Mouse (Mus musculus): ENCODE data around the gene Xirp1. TPM values are rescaled to one million over a fixed set of nuclear protein-coding genes. Genes with fewer than 3 reads are reported as not detected.
A peak's percentile ranks its signal among the peaks of the same experiment; 100 is the strongest.

The Xirp1 gene
- polyA plus RNA-seq, 1 experiment from 2014 or later: 57.1 TPM

- H3K4me3 ChIP-seq (ENCODE audit: control insufficient read depth in 1 of 2, insufficient read depth in 1 of 2, low read depth in 1 of 2, low read length in 2 of 2): no peak overlapping the region
- peaks cover 28% of the 10 kb centered on the region for H3K36me3 ChIP-seq (ENCODE audit: control insufficient read depth, insufficient read depth, low read length)
- no peak overlapping the region for H3K27ac ChIP-seq (replicated peaks in 1 of 2; ENCODE audit: control insufficient read depth in 1 of 2, insufficient read depth in 1 of 2, low read depth in 2 of 2, low read length in 2 of 2)
- no peak for ATAC-seq (ENCODE audit: insufficient number of reproducible peaks, insufficient read depth, low FRiP score, low read depth)
- H3K4me2 ChIP-seq (ENCODE audit: low read length): no peak overlapping the region
- peaks cover 5% of the 10 kb centered on the region; the same call in 1 of the 2 replicates for H3K9me3 ChIP-seq (ENCODE audit: control insufficient read depth, low read length)
- H3K9ac ChIP-seq (ENCODE audit: low read length): no peak overlapping the region
- 95% methylated on average over 3 of the region's 3 CpGs for WGBS
- H3K4me1 ChIP-seq (ENCODE audit: control insufficient read depth in 2 of 2, insufficient read depth in 2 of 2, low read length in 2 of 2): peaks cover 11 to 29% of the 10 kb centered on the region in 2 experiments
- H3K27me3 ChIP-seq (ENCODE audit: control insufficient read depth, insufficient read depth, low read length): no peaks in the 10 kb centered on the region
Measured at GRCm38 (mm10) chr9:120009871-120010270, 13.5 kb downstream of the Xirp1 start.

GRCm38 (mm10) chr9:120009226-120009841, 14.1 kb downstream of the Xirp1 start:
- Histone ChIP-seq H3K9me3 (ENCODE audit: control insufficient read depth, low read length) (peaks cover 5% of the 10 kb centered on the region; the same call in 1 of the 2 replicates), H3K4me1 (ENCODE audit: control insufficient read depth in 2 of 2, insufficient read depth in 2 of 2, low read length in 2 of 2) (peaks cover 11 to 24% of the 10 kb centered on the region in 2 experiments), H3K27me3 (ENCODE audit: control insufficient read depth, insufficient read depth, low read length) (no peaks in the 10 kb centered on the region), H3K4me3 (ENCODE audit: control insufficient read depth in 1 of 2, insufficient read depth in 1 of 2, low read depth in 1 of 2, low read length in 2 of 2) (no peak overlapping the region), H3K9ac (ENCODE audit: low read length) (no peak overlapping the region), H3K4me2 (ENCODE audit: low read length) (no peak overlapping the region), H3K27ac (replicated peaks in 1 of 2; ENCODE audit: control insufficient read depth in 1 of 2, insufficient read depth in 1 of 2, low read depth in 2 of 2, low read length in 2 of 2) (no peak overlapping the region), H3K36me3 (ENCODE audit: control insufficient read depth, insufficient read depth, low read length) (peaks cover 23% of the 10 kb centered on the region)
- ATAC-seq (ENCODE audit: insufficient number of reproducible peaks, insufficient read depth, low FRiP score, low read depth): no peak
- WGBS: 87% methylated on average over 7 of the region's 7 CpGs

- H3K27ac ChIP-seq (replicated peaks in 1 of 2; ENCODE audit: control insufficient read depth in 1 of 2, insufficient read depth in 1 of 2, low read depth in 2 of 2, low read length in 2 of 2): no peak overlapping the region
- H3K9ac ChIP-seq (ENCODE audit: low read length): no peak overlapping the region
- H3K27me3 ChIP-seq (ENCODE audit: control insufficient read depth, insufficient read depth, low read length): no peaks in the 10 kb centered on the region
- peaks cover 5% of the 10 kb centered on the region; the same call in 1 of the 2 replicates for H3K9me3 ChIP-seq (ENCODE audit: control insufficient read depth, low read length)
- H3K4me2 ChIP-seq (ENCODE audit: low read length): no peak overlapping the region
- 95% methylated on average over 1 of the region's 1 CpGs for WGBS
- H3K4me1 ChIP-seq (ENCODE audit: control insufficient read depth in 2 of 2, insufficient read depth in 2 of 2, low read length in 2 of 2): peaks cover 3 to 16% of the 10 kb centered on the region in 2 experiments; a peak in 3 of 4 replicates
- H3K36me3 ChIP-seq (ENCODE audit: control insufficient read depth, insufficient read depth, low read length): peaks cover 8% of the 10 kb centered on the region
- no peak overlapping the region for H3K4me3 ChIP-seq (ENCODE audit: control insufficient read depth in 1 of 2, insufficient read depth in 1 of 2, low read depth in 1 of 2, low read length in 2 of 2)
- ATAC-seq (ENCODE audit: insufficient number of reproducible peaks, insufficient read depth, low FRiP score, low read depth): no peak
Measured at GRCm38 (mm10) chr9:120007833-120008232, 15.6 kb downstream of the Xirp1 start.

- ATAC-seq (ENCODE audit: insufficient number of reproducible peaks, insufficient read depth, low FRiP score, low read depth): no peak
- H3K36me3 ChIP-seq (ENCODE audit: control insufficient read depth, insufficient read depth, low read length): no peaks in the 10 kb centered on the region
- no peak overlapping the region for H3K4me2 ChIP-seq (ENCODE audit: low read length)
- no peak overlapping the region for H3K9ac ChIP-seq (ENCODE audit: low read length)
- 70% methylated on average over 3 of the region's 3 CpGs for WGBS
- H3K4me1 ChIP-seq (ENCODE audit: control insufficient read depth in 2 of 2, insufficient read depth in 2 of 2, low read length in 2 of 2): peaks cover 6 to 17% of the 10 kb centered on the region in 2 experiments
- no peak overlapping the region for H3K27ac ChIP-seq (replicated peaks in 1 of 2; ENCODE audit: control insufficient read depth in 1 of 2, insufficient read depth in 1 of 2, low read depth in 2 of 2, low read length in 2 of 2)
- H3K9me3 ChIP-seq (ENCODE audit: control insufficient read depth, low read length): peaks cover 5% of the 10 kb centered on the region; the same call in 1 of the 2 replicates
- H3K4me3 ChIP-seq (ENCODE audit: control insufficient read depth in 1 of 2, insufficient read depth in 1 of 2, low read depth in 1 of 2, low read length in 2 of 2): no peak overlapping the region
- H3K27me3 ChIP-seq (ENCODE audit: control insufficient read depth, insufficient read depth, low read length): no peaks in the 10 kb centered on the region
Measured at GRCm38 (mm10) chr9:120005936-120006335, 17.5 kb downstream of the Xirp1 start.

- ATAC-seq (ENCODE audit: insufficient number of reproducible peaks, insufficient read depth, low FRiP score, low read depth): no peak
- no peak overlapping the region for H3K9ac ChIP-seq (ENCODE audit: low read length)
Measured at GRCm38 (mm10) chr9:120002893-120003292, 20.5 kb downstream of the Xirp1 start.

GRCm38 (mm10) chr9:120001945-120002725, 21.3 kb downstream of the Xirp1 start:
- H3K36me3 ChIP-seq (ENCODE audit: control insufficient read depth, insufficient read depth, low read length): no peaks in the 10 kb centered on the region
- H3K4me3 ChIP-seq (ENCODE audit: control insufficient read depth in 1 of 2, insufficient read depth in 1 of 2, low read depth in 1 of 2, low read length in 2 of 2): peak overlapping the region; percentile 47 to 55
- peaks cover 3 to 15% of the 10 kb centered on the region in 2 experiments for H3K4me1 ChIP-seq (ENCODE audit: control insufficient read depth in 2 of 2, insufficient read depth in 2 of 2, low read length in 2 of 2)
- no peaks in the 10 kb centered on the region for H3K27me3 ChIP-seq (ENCODE audit: control insufficient read depth, insufficient read depth, low read length)
- peak overlapping the region; percentile 86 to 91 for H3K27ac ChIP-seq (replicated peaks in 1 of 2; ENCODE audit: control insufficient read depth in 1 of 2, insufficient read depth in 1 of 2, low read depth in 2 of 2, low read length in 2 of 2)
- H3K9ac ChIP-seq (ENCODE audit: low read length): peak overlapping the region; percentile 76
- H3K9me3 ChIP-seq (ENCODE audit: control insufficient read depth, low read length): no peaks in the 10 kb centered on the region
- peak overlapping the region; percentile 81 for H3K4me2 ChIP-seq (ENCODE audit: low read length)
- ATAC-seq (ENCODE audit: insufficient number of reproducible peaks, insufficient read depth, low FRiP score, low read depth): peak; percentile 92
- WGBS: 8% methylated on average over 31 of the region's 31 CpGs

More at GRCm38 (mm10) chr9:120002893-120003292, 20.5 kb downstream of the Xirp1 start:
- Histone ChIP-seq H3K36me3 (ENCODE audit: control insufficient read depth, insufficient read depth, low read length) (no peaks in the 10 kb centered on the region), H3K4me2 (ENCODE audit: low read length) (no peak overlapping the region), H3K27ac (replicated peaks in 1 of 2; ENCODE audit: control insufficient read depth in 1 of 2, insufficient read depth in 1 of 2, low read depth in 2 of 2, low read length in 2 of 2) (no peak overlapping the region), H3K4me3 (ENCODE audit: control insufficient read depth in 1 of 2, insufficient read depth in 1 of 2, low read depth in 1 of 2, low read length in 2 of 2) (no peak overlapping the region), H3K9me3 (ENCODE audit: control insufficient read depth, low read length) (peaks cover 3% of the 10 kb centered on the region; the same call in 1 of the 2 replicates), H3K4me1 (ENCODE audit: control insufficient read depth in 2 of 2, insufficient read depth in 2 of 2, low read length in 2 of 2) (peaks cover 3 to 15% of the 10 kb centered on the region in 2 experiments), H3K27me3 (ENCODE audit: control insufficient read depth, insufficient read depth, low read length) (no peaks in the 10 kb centered on the region)
- 78% methylated on average over 5 of the region's 5 CpGs for WGBS

GRCm38 (mm10) chr9:120000761-120001160, 22.6 kb downstream of the Xirp1 start:
- no peak overlapping the region for H3K4me3 ChIP-seq (ENCODE audit: control insufficient read depth in 1 of 2, insufficient read depth in 1 of 2, low read depth in 1 of 2, low read length in 2 of 2)
- peaks cover 3 to 15% of the 10 kb centered on the region in 2 experiments for H3K4me1 ChIP-seq (ENCODE audit: control insufficient read depth in 2 of 2, insufficient read depth in 2 of 2, low read length in 2 of 2)
- 68% methylated on average over 5 of the region's 5 CpGs for WGBS
- no peaks in the 10 kb centered on the region for H3K9me3 ChIP-seq (ENCODE audit: control insufficient read depth, low read length)
- no peak overlapping the region for H3K9ac ChIP-seq (ENCODE audit: low read length)
- no peaks in the 10 kb centered on the region for H3K36me3 ChIP-seq (ENCODE audit: control insufficient read depth, insufficient read depth, low read length)
- H3K4me2 ChIP-seq (ENCODE audit: low read length): no peak overlapping the region
- no peaks in the 10 kb centered on the region for H3K27me3 ChIP-seq (ENCODE audit: control insufficient read depth, insufficient read depth, low read length)
- H3K27ac ChIP-seq (replicated peaks in 1 of 2; ENCODE audit: control insufficient read depth in 1 of 2, insufficient read depth in 1 of 2, low read depth in 2 of 2, low read length in 2 of 2): no peak overlapping the region
- no peak for ATAC-seq (ENCODE audit: insufficient number of reproducible peaks, insufficient read depth, low FRiP score, low read depth)

All from heart, embryonic 14.5 days (tissue).